Mouse (Mus musculus): Measurements from ENCODE around the gene Fgr.
"Not testable (repeated sequence)": the region's sequence is repeated elsewhere in the genome, so short reads cannot be mapped to it uniquely, and the experiment has no call there.

Fgr gene

DNA sequence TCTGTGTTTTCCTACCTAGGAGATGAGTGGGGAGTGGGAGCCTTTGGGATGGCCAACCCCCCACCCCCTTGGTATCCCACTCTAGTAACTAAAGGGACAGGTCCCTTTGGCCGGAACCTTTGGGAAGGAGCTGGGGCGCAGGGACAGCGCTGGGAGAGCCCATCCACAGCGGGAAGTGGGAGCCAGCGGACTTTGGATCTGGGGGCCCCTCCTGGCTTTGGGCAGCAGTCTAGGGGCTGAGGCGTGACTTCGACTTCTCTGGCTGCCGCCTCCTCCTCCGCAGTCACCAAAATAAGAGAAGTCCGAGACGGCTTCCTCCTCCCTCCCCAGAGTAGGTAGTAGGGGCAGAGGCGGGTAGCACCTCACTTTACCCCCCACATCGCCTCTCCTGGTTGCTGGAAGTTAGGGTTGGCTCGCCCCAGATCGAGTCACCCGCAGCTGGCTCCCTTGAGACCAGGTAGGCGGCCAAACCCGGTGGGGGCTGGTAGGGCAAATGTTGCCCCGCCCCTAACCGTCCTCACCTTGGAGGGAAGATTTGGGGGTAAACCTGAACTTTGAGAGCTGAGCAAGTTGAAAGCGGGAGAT is at the start of gene Fgr:
TSS of gene Fgr (plus strand) at position 282 of the 585 bp plus-strand sequence.
- DNase-seq (ENCODE audit: low spot score) = no peak

DNA sequence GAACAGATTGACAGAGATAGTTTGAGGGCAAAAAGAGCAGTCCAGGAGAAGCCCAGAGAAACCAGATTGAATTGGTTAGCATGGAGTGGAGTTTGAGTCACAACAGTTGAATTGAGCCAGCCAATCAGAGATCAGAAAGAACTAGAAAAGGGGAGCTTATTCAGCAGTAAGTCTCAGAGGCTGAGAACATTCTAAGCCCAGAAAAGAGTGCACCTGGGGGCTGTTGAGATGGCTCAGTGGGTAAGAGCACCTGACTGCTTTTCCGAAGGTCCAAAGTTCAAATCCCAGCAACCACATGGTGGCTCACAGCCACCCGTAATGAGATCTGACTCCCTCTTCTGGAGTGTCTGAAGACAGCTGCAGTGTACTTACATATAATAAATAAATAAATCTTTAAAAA is 47.4 kb upstream of the Fgr start:
- not testable (repeated sequence) for DNase-seq (ENCODE audit: low spot score)

GRCm38 (mm10) chr4:132930784-132931183 is 43.1 kb upstream of the Fgr start:
- peak; percentile 48 for DNase-seq (ENCODE audit: low spot score)

DNA sequence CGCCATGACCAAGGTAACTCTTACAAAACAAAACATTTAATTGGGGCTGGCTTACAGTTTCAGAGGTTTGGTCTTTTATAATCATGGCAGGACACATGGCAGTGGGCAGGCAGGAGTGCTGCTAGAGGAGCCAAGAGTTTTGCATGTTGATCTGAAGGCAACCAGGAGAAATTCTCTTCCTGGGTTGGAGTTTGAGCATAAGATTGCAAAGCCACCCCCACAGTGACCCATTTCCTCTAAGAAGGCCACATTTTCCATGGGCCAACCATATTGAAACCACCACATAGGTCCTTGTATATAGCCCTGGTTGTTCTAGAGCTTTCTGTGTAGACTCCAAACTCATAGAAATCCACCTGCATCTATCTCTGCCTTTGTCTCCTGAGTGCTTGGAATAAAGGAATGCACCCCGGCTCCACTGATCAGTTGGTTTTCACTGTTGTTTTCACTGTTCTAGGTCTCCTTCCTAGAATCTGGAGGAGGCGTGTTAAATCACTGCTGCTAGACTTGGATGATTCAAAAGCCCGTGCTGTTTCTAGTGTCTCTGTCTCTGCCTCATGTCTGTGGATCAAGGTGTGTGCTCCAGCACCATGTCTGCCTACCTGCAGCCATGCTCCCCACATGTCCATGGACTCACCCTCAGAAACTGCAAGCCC is 41.0 kb upstream of the Fgr start:
- DNase-seq (ENCODE audit: low spot score) = no peak

GRCm38 (mm10) chr4:132934639-132935038 is 39.3 kb upstream of the Fgr start:
- no peak for DNase-seq (ENCODE audit: low spot score)

DNA sequence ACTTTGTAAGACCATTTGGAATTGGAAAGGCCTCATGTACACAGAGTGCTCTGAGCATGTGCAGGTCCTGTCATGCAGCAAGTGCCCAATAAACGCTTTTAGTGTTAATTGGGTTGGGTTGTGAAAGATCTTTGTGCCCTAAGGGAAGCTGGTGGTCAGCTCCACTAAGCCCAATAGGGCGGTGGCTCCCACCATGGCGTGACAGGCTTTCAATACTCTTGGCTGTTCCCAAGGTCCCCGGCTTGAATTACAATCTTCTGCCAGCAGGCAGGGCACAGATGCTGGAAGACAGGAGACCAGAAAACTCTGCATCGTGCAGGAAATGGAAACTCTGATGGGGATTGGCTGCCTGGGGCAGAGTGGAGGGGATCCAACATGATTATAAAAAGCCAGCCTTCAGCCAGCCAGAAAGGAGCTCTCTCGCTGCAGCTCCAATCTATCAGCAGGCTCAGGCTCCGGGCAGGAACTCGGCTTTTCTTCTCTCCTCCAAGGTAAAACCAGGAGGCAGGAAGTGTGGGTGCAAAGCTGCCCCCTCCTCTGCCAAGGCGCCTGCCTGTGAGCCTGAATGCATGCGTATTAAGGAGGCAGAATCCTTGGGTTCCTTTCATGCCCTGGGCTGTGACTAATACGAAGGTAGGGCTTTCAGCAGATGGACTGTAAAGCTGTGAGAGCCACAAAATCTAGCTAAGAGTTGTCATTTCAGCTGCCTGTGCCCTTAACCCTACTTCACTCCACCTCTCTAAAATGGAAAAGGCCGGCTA is 35.5 kb upstream of the Fgr start:
- DNase-seq (ENCODE audit: low spot score) = peak; percentile 61

GRCm38 (mm10) chr4:132939421-132940127 is 34.3 kb upstream of the Fgr start:
- DNase-seq (ENCODE audit: low spot score) = peak; percentile 61

- no peak for DNase-seq (ENCODE audit: low spot score)
Measured at GRCm38 (mm10) chr4:132941012-132941729, 32.7 kb upstream of the Fgr start.

- DNase-seq (ENCODE audit: low spot score) = no peak
Measured at GRCm38 (mm10) chr4:132943088-132943487, 30.8 kb upstream of the Fgr start.

DNA sequence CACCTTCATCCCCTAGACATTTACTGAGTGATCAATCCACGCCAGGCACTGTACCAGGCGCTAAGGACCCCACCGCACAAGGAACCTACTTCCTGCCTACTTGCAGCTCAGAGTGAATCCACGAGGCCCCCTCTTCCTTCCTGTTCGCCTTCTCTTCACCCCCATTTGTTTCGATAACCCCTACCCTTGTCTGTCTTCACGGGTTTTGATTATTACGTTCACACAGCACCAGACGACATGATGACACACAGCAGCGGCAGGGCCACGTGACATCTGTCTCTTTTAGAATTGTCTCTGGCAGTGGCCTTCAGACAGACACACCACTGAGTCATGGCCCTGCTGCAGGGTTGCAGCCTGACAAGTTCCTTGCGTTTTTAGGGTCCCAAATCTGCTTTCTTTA is 29.8 kb upstream of the Fgr start:
- no peak for DNase-seq (ENCODE audit: low spot score)

DNA sequence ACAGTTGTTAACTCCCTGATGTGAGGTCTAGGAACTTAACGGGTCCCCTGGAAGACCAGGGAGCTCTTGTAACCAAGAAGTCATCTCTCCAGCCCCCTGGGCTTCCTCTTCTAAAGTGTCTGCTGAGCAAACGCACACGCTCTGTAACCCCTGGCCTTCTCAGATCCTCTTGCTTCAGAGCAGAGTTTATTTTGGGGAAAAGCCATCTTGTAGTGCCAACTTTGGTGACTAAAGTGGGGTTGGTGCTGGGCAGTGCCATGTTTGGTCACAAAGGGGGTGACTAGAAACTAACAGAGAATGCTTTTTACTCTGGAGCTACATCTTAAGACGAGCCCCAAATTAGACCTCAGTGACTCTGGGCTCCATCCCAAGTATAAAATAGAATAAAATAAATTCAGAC is 29.1 kb upstream of the Fgr start:
- no peak for DNase-seq (ENCODE audit: low spot score)

DNA sequence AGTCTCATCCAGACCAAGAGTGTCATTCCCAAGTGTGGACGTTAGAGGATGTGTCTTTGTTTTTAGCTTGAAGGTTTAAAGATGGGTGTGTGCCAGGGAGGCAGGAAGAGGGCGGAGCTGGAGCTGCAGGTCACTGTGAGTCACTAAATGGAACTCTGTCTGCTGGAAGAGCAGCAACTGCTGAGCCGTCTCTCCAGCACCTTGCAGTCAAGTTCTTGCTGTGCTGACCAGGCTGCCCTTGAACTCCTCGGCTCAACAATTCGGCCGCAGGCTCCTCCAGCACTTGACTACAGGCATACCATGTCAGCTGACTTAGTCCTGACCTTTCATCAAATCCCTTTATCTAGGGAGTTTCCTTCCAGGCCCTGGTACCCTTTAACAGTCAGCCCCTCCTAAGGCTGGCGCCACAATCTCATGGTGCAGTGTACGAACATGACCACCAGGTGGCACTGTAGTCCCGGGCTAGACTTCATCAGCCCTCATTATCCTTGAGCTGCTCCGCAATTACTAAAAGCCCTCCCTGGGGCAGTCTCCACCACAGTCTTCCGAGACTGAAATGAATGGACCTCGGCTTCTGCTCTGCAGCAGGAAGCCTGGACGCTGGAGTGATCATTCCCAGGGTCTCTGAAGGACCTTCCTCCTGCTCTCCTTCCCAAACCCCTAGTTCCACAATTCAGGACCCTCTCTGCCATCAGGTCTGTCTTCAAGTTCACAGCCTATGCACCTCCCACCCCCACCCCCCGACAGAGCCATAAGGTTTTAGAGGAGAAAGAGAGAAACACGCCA is 28.4 kb upstream of the Fgr start:
- peak; percentile 89 for DNase-seq (ENCODE audit: low spot score)

DNA sequence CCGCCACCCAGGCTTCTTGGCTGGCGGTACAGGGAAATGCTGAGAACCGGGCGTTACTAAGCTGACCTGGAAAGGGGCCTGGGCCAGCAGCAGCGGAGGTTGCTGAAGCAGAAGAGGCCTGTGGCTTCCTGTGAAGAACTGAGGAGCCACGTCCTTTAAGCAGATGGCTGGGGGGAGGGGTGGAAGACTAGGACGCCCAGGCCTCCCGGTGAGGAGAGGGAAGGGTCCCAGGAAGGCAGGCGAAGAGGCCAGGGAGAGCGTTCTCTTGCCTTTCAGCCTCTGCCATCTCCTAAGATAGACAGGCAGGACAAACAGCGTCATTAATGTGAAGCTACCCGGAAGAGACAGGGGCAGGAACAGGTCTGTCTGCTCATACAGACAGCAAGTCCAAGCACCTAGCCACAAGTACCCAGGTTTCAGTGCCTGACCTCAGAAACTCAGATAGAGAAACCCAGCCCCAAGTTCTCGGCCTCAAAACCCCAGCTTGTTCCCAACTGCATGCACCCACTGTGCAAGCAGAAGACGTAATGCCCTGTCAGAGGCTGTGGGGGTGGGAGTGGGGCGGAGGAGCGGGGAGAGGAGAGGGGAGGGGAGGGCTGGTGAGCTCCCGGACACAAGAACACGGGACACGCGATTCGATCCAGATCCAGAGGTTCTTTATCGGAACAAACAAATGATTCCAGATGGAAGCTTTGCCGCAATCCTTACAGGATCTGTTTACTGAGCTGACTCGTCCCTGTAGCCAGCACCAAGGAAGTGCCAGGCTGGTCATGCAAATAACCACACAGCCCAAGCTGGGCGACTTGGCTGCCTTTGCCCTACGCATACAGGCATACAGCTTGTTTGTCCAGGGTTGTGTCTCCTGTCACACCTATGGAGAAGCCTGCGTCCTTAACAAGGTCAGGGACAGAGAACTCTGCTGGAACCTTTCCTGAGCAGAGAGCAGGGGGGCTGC is 27.6 kb upstream of the Fgr start:
- peak; percentile 66 for DNase-seq (ENCODE audit: low spot score)

GRCm38 (mm10) chr4:132949882-132950532 is 23.9 kb upstream of the Fgr start:
- DNase-seq (ENCODE audit: low spot score) = no peak

GRCm38 (mm10) chr4:132950999-132951398 is 22.9 kb upstream of the Fgr start:
- no peak for DNase-seq (ENCODE audit: low spot score)

DNA sequence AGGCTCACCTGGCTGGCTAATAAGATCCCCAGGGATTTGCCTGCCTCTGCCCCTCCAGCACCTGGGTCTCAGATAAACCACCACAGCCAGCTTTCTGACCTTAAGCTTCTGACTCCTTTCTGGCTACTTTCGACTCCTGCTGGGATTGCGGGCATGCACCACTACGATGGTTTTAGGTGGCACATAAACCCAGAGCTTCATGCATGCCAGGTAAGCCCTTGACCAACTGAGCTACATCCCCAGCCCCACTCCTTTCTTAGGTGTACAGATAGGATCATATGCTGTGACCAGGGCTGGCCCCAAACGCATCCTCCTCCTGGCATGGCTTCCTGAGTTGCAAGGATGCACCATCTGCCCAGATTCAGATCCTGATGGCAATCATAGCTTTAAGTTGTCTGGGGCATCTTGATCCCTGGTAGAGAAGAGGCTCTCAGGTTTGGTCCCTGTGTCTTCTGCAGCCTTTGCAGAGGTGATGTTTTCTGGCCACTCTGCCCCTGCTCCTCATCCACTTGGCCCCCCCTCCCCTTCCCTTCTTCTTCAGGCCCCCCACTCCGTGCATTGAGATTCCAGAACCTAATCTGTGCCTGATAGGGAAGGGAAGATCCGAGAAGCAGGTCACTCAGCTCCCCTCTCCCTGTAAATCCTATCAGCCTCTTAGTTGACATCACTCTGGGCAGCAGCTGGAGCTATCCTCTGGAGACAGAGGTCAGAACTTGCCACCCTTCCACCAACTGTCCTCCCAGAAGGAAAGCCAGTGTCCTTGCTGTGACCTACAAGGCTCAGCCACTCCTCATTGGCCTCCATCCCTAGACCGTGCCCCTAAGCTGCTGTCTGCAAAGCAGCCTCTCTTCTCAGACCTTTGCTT is 19.1 kb upstream of the Fgr start:
- no peak for DNase-seq (ENCODE audit: low spot score)

DNA sequence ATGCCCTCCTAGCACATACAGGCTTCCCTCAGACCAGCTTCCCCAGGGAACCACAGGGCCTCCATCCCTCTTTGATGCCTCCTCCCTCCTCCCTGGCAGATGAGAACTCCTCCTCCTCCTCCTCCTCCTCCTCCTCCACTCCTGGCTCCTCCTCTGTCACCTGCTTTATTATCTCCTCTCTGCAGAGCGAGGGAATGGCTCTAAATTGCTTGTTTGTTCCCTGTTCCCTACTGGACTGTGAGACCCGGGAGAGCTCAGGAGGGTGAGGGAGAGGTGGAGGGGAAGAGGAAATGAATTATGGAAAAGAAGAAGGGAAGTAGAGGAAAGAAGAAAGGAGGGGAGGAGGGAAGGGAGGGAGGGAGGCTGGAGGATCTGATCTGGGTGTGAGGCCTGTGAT is 18.5 kb upstream of the Fgr start:
- no peak for DNase-seq (ENCODE audit: low spot score)

Measured in layer of hippocampus, adult 11-12 months (tissue).